Mouse (Mus musculus) forebrain, embryonic 10.5 days (tissue): ENCODE measurements around the gene Sergef. TPM values are rescaled to one million over a fixed set of nuclear protein-coding genes. Genes with fewer than 3 reads are reported as not detected.
"Not testable (repeated sequence)": the region's sequence is repeated elsewhere in the genome, so short reads cannot be mapped to it uniquely, and the experiment has no call there.

Experiments
- DNase-seq: peaks from one replicate; pipeline ENCODE4 v3.0.0-alpha.2; 2017; ENCODE audit warnings: low spot score; ENCODE audit errors: extremely low spot score
- H3K27ac ChIP-seq: fragments of 300-500 bp; sonication (generic); 2 replicates; pipeline ENCODE4 v1.5.1; 2016; ENCODE audit warnings: mild to moderate bottlenecking
- H3K27me3 ChIP-seq: fragments of 300-500 bp; sonication (generic); 2 replicates; pipeline ENCODE4 v1.6.1; 2016; ENCODE audit warnings: mild to moderate bottlenecking; ENCODE audit not compliant: poor library complexity, severe bottlenecking
- H3K36me3 ChIP-seq: fragments of 300-500 bp; sonication (generic); replicated peaks from 2 replicates; pipeline ENCODE4 v1.6.1; 2016; ENCODE audit warnings: mild to moderate bottlenecking, moderate library complexity
- H3K4me1 ChIP-seq: fragments of 300-500 bp; sonication (generic); 2 replicates; pipeline ENCODE4 v1.6.1; 2016
- H3K4me3 ChIP-seq: fragments of 300-500 bp; sonication (generic); 2 replicates; pipeline ENCODE4 v1.5.1; 2016; ENCODE audit warnings: mild to moderate bottlenecking, moderate library complexity
- H3K9me3 ChIP-seq: fragments of 300-500 bp; sonication (generic); 2 replicates; pipeline ENCODE4 v1.6.1; 2016; ENCODE audit warnings: mild to moderate bottlenecking, moderate library complexity
- whole genome bisulfite sequencing: fragments of 180-500 bp; shearing (Covaris S2); methylation state at CpG from one replicate; pipeline ENCODE4 v1.1.7; 2016; 5-methylcytosine and 5-hydroxymethylcytosine counted together
- polyA plus RNA-seq: library from polyadenylated mRNA; unstranded; fragments of >200 nt; fragmentation: Nextera tagmentation; extraction: Ambion mirVana; gene quantifications from 2 replicates; pipeline ENCODE4 v1.2.1, GENCODE M21; 2016

Gene Sergef
- polyA plus RNA-seq, 1 experiment from 2014 or later: 16.7 TPM

DNA sequence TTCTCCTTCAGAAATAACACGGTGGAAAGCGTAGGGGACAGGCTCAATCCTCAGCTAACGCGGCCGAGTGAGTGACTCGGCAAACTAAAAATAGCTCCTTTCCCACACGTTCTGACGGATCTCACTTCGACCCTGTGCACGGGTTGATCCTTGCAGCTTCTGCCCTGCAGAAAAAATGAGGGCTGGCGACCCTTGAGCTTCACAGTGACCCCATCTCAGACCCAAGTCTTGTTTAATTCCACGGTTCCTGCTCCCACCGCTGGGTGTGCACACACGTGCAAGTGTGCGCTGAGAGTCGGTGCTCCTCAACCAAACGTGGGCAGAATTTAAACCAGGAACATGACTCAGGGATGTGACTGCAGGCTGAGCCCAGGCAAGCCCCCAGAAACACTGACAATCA is 52.1 kb downstream of the Sergef start:
- Histone ChIP-seq H3K9me3 (no peaks in the 10 kb centered on the region), H3K27ac (0 out of 2 replicates have a peak overlapping the region, but pooled peaks have one; percentile 35)
- WGBS: 77% methylated on average over 17 of the region's 17 CpGs

DNA sequence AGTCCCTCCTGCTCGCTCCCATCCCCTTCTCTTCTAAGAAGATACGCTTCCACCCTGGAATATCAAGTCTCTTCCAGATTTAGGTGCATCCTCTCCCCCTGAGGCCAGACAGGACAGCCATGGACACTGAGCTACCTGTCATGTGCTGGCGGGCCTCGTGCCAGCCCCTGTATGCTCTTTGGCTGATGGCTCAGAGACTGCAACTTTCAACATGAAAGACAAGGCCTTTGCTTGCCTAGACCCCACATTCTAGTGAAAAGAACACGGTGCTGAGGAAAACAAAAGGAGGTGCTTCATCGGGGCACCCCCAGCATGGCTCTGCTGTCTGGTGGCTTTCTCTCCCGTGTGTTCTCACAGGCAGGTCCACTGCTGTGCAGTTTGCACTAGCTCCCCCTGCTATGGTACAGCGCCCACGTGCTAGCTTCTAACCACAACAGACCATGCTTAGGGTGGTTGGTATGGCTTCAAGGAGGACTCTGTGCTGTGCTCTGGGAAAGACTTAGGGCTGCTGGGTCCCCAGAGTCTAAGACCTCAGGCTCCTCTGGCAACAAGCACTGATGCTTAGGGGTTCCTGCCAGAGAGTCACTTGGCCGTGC is 52.9 kb downstream of the Sergef start:
- H3K36me3 ChIP-seq: no peaks in the 10 kb centered on the region
- no peaks in the 10 kb centered on the region for H3K9me3 ChIP-seq
- no peak for DNase-seq
- no peaks in the 10 kb centered on the region for H3K27me3 ChIP-seq
- H3K4me1 ChIP-seq: peaks cover 7% of the 10 kb centered on the region; the same call in 1 of the 2 replicates
- no peak overlapping the region for H3K4me3 ChIP-seq
- H3K27ac ChIP-seq: no peak overlapping the region
- WGBS: 90% methylated on average over 10 of the region's 10 CpGs

More for the DNA sequence above, 52.1 kb downstream of the Sergef start:
- Histone ChIP-seq H3K4me3 (no peak overlapping the region), H3K27me3 (no peaks in the 10 kb centered on the region), H3K4me1 (peaks cover 7% of the 10 kb centered on the region; the same call in 1 of the 2 replicates), H3K36me3 (no peaks in the 10 kb centered on the region)
- DNase-seq: no peak

DNA sequence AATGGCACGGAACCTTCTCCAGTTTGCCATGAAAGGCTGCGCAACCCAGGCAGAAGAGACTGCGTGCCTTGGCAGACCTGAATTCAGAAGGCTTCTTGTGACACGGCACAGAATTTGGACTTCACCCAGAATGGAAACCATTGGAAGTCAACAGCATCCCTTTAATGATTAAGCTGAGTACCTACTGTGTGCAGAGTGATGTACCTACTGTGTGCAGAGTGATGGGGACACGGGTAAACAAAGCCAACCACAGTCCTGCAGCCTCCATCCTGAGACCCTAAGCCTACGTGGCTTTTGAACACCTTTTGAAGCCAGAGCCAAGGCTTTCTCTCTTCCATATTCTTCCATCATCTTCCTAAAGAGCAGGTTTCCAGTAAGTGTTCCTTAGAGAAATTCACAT is 56.9 kb downstream of the Sergef start:
- no peak for DNase-seq
- WGBS: 91% methylated on average over 6 of the region's 6 CpGs
- Histone ChIP-seq H3K36me3 (no peaks in the 10 kb centered on the region), H3K4me3 (no peak overlapping the region), H3K4me1 (peaks cover 5% of the 10 kb centered on the region; the same call in 1 of the 2 replicates), H3K27me3 (no peaks in the 10 kb centered on the region), H3K27ac (no peak overlapping the region), H3K9me3 (no peaks in the 10 kb centered on the region)

DNA sequence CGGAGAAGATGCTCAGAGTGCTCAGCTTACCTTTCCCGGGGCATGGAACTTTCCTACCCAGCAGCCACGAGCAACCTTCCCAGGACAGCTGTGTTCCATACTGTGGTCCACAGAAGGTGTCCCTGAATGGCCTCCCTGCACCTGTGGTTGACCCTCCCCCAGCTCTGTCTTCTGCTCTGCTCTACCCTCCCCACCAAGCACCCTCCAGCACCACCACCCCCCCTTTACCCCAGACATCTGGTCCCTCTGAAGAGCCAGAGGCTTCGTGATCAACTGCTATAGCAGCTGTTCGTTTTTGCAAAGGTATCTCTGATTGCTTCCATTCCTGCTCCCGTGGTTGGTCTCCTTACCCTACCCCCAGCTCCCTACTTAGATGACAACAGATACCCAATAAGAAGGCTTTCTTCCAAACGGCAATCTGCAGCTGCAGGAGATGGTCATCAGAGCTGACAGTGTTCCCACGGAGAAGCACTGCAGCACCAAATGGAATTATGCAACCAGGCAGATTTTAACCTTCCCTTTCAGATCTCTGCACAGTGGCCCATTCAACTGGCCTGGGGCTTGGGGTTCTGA is 58.2 kb downstream of the Sergef start:
- Histone ChIP-seq H3K27ac (no peak overlapping the region), H3K9me3 (no peaks in the 10 kb centered on the region), H3K36me3 (no peaks in the 10 kb centered on the region), H3K27me3 (no peaks in the 10 kb centered on the region), H3K4me1 (no peaks in the 10 kb centered on the region), H3K4me3 (no peak overlapping the region)
- 84% methylated on average over 8 of the region's 8 CpGs for WGBS
- DNase-seq: no peak

DNA sequence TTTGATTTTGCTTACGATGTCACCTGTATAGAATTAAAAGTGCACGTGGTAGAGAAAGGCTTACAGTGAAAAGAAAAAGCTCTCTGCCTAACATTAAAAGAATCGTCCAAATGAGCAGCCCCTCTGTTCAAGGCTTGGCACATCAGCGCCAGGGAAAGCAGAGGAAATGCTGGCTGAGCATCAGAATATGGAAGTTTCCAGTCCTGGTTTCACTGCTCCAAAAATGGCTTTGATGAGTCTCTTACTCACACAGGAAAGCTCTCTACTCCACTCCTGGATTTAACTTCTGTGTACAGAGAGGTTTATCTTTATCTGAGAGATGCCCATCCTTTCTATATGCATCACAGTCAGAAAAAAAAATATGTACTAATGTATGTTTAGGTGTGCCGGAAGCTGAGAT is 61.5 kb downstream of the Sergef start:
- DNase-seq: no peak
- H3K27ac ChIP-seq: no peak overlapping the region
- no peaks in the 10 kb centered on the region for H3K27me3 ChIP-seq
- WGBS: 87% methylated on average over 5 of the region's 5 CpGs
- H3K4me3 ChIP-seq: no peak overlapping the region
- no peaks in the 10 kb centered on the region for H3K36me3 ChIP-seq
- no peaks in the 10 kb centered on the region for H3K9me3 ChIP-seq
- peaks cover 4% of the 10 kb centered on the region; the same call in 1 of the 2 replicates for H3K4me1 ChIP-seq

DNA sequence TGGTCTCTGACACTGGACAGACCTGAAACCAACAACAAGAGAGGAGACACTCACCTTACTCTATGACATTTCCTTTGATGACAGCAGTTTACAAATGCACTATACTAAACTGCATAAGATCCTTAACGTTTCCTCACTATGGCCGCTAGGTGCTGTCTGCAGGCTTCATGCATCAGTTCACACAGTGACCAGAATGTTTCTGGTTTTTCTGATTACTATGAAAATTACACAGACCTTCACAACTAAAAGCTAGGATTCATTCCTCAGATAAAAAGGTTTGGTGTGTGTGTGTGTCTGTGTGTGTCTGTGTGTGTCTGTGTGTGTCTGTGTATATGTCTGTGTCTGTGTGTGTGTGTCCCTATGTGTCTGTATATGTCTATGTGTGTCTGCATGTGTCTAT is 63.7 kb downstream of the Sergef start:
- no peak overlapping the region for H3K4me3 ChIP-seq
- no peaks in the 10 kb centered on the region for H3K27me3 ChIP-seq
- H3K36me3 ChIP-seq: no peaks in the 10 kb centered on the region
- peaks cover 11% of the 10 kb centered on the region; the same call in 1 of the 2 replicates for H3K4me1 ChIP-seq
- no peak for DNase-seq
- no peaks in the 10 kb centered on the region for H3K9me3 ChIP-seq
- no peak overlapping the region for H3K27ac ChIP-seq
- WGBS: 92% methylated on average over 2 of the region's 2 CpGs

DNA sequence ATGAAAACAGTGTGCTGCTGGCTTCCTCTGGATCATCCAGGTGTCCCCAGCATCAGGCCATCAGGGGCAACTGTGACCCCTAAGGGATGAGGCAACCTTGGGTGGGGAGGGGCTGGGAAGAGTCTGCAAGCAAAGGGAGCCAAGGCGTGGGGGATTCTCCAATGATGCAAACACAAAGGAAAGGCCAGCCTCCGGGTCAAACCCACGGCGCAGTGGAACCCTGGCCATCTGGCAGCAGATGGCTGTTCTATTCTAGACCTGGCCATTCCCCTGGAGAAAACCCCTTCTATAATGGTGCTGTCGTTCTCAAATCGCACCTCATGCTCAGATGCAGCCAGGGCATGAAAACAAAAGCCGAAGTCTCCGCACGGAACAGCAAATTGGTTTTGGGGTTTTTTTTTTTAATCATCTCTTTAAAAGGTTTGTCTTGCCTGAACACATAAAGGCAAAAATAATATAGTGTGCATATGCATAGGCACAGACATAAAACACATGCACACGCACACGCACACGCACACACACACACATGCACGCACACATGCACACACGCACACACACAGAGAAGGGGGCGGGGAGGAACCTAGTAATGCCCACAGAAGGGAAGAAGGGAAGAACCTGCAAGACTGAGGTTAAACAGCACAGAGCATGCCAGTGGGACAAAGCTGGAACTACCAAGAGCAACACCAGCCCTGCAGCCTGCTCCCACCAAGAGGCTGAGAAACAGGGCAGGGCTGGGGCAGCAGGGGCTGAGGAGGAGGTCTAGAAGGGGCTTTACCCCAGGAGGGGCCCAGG is 66.6 kb downstream of the Sergef start:
- 78% methylated on average over 15 of the region's 15 CpGs for WGBS
- H3K4me3 ChIP-seq: no peak overlapping the region
- no peaks in the 10 kb centered on the region for H3K27me3 ChIP-seq
- H3K36me3 ChIP-seq: 0 out of 2 replicates have a peak, but pooled peaks cover 1% of the 10 kb centered on the region
- DNase-seq: no peak
- H3K4me1 ChIP-seq: peaks cover 11% of the 10 kb centered on the region; the same call in 1 of the 2 replicates
- no peaks in the 10 kb centered on the region for H3K9me3 ChIP-seq
- 0 out of 2 replicates have a peak overlapping the region, but pooled peaks have one; percentile 51 for H3K27ac ChIP-seq

DNA sequence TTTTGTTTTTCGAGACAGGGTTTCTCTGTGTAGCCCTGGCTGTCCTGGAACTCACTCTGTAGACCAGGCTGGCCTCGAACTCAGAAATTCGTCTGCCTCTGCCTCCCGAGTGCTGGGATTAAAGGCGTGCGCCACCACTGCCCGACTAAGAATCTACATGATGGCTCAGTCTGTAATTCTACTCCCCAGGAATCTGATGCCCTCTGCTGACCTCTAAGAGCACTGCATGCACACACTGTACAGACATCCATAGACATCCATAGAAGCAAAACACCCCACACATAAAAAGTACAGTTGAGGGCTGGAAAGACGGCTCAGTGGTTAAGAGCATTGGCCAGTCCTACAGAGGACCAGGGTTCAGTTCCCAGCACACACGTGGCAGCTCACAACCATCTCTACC is 70.1 kb downstream of the Sergef start:
- 84% methylated on average over 9 of the region's 9 CpGs for WGBS
- peaks cover 27% of the 10 kb centered on the region for H3K36me3 ChIP-seq
- not testable (repeated sequence) for DNase-seq, H3K4me3 ChIP-seq, H3K27ac ChIP-seq, H3K27me3 ChIP-seq
- H3K9me3 ChIP-seq: peaks cover 11% of the 10 kb centered on the region; the same call in 1 of the 2 replicates
- peaks cover 11% of the 10 kb centered on the region; the same call in 1 of the 2 replicates for H3K4me1 ChIP-seq

DNA sequence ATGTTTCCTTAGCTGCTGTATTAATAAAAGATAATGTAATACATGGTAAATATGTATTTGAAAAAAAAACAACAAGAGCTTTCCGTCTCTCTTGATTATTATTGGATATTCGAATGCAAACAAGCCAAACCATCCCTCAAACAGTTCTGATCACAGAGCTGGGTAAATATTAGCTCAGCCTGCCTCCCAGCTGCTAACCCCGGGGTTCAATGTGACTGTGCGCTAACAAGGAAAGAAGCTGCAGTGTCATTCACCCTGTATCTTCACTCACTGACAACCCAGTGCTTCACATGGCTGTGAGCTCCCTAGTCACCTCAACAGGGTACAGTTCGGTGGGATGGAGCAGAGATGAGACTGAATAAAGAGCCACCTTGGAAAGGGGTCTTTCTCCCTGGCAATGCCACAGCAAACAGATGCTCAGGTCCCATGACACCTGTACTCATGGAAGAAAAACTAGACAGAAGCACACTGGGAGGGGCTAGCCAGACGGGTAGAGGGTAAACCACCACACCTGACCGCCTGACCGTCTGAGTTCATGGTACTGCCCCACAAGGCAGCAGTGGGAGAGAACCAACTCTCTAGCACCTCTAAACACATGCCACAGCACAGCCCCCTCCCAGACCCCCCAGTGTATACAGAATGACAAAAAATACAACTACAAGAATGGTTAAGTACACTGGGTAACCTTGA is 73.1 kb downstream of the Sergef start:
- no peaks in the 10 kb centered on the region for H3K4me1 ChIP-seq
- H3K27me3 ChIP-seq: no peaks in the 10 kb centered on the region
- H3K4me3 ChIP-seq: no peak overlapping the region
- H3K27ac ChIP-seq: no peak overlapping the region
- 94% methylated on average over 8 of the region's 8 CpGs for WGBS
- peaks cover 14% of the 10 kb centered on the region; the same call in 1 of the 2 replicates for H3K9me3 ChIP-seq
- peaks cover 28% of the 10 kb centered on the region for H3K36me3 ChIP-seq
- no peak for DNase-seq

DNA sequence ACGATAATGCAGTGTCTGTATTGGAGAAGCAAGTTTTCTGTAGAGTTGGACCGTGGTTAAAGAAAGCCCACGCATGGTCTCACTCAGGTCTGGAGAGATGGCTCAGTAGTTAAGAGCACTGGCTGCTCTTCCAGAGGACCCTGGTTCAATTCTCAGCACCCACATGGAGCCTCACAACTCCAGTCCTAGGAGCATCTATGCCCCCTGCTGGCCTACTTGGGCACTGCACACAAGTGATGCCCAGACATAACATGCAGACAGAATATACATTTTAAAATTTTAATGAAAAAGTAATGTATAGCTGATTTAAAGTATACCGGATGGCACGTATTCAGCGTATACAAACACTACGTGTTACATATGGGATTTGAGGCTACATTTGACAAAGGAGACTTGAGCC is 74.2 kb downstream of the Sergef start:
- H3K4me1 ChIP-seq: no peaks in the 10 kb centered on the region
- WGBS: 96% methylated on average over 7 of the region's 7 CpGs
- no peak overlapping the region for H3K27ac ChIP-seq
- H3K4me3 ChIP-seq: no peak overlapping the region
- H3K27me3 ChIP-seq: no peaks in the 10 kb centered on the region
- DNase-seq: no peak
- peaks cover 28% of the 10 kb centered on the region for H3K36me3 ChIP-seq
- peaks cover 14% of the 10 kb centered on the region; the same call in 1 of the 2 replicates for H3K9me3 ChIP-seq

DNA sequence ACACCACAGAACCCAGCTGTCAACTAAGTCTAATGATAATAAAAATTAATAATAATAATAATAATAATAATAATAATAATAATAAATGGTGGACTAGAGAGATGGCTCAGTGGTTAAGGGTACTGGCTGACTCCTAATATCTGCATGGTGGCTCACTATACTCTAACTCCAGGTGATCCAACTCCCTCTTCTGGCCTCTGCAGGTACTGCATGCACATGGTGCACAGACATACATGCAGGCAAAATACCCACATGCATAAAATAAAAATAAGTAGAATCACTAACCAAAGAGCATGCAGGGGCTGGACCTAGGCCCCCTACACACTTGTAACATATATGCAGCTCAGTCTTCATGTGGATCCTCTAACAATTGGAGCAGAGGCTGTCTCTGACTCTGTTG is 75.8 kb downstream of the Sergef start:
- no peak for DNase-seq

DNA sequence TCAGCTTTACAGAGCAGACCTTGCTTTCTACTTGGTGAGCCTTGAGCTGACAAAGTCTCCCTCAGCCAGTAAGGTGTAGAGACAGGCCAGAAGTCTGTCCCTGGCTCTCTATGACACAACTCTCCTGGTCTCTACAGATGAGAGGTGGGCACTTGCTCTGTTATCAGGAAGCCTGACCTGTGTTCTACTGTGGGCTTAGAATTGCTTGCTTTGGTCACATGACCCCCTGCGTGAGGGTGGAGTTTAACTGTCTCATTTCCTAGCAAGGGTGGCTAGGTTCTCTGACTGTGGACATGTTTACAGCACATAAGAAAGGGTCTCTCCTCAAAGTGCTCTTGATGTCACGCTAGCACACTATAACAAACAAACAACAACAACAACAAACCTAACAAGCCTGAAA is 79.5 kb downstream of the Sergef start:
- Histone ChIP-seq H3K27ac (no peak overlapping the region), H3K27me3 (no peaks in the 10 kb centered on the region), H3K4me3 (no peak overlapping the region), H3K4me1 (peaks cover 24% of the 10 kb centered on the region), H3K36me3 (peaks cover 6% of the 10 kb centered on the region), H3K9me3 (peaks cover 5% of the 10 kb centered on the region; the same call in 1 of the 2 replicates)
- no peak for DNase-seq
- WGBS: 94% methylated on average over 2 of the region's 2 CpGs

More for the DNA sequence above, 75.8 kb downstream of the Sergef start:
- H3K27me3 ChIP-seq: no peaks in the 10 kb centered on the region
- peaks cover 14% of the 10 kb centered on the region; the same call in 1 of the 2 replicates for H3K9me3 ChIP-seq
- H3K36me3 ChIP-seq: peaks cover 28% of the 10 kb centered on the region
- no peak overlapping the region for H3K27ac ChIP-seq
- no peak overlapping the region for H3K4me3 ChIP-seq
- no peaks in the 10 kb centered on the region for H3K4me1 ChIP-seq
